Mouse (Mus musculus): Measurements from ENCODE around the gene Mmp2. TPM values are rescaled to one million over a fixed set of nuclear protein-coding genes. Genes with fewer than 3 reads are reported as not detected.

The Mmp2 gene
- polyA plus RNA-seq, 1 experiment from 2014 or later = 237 TPM

GRCm38 (mm10) chr8:92828251-92828743 lies 1.2 kb downstream of the Mmp2 start:
- peak overlapping the region; percentile 79 for H3K4me2 ChIP-seq (ENCODE audit: low read depth, severe bottlenecking)
- peak; percentile 33; the same call in 1 of the 2 replicates for ATAC-seq (ENCODE audit: insufficient number of reproducible peaks, low FRiP score, low TSS enrichment, low read depth)
- peaks cover 5% of the 10 kb centered on the region; the same call in 1 of the 2 replicates for H3K36me3 ChIP-seq (ENCODE audit: control insufficient read depth, insufficient read depth, low read length)
- H3K9me3 ChIP-seq (ENCODE audit: control insufficient read depth, low read length) = no peaks in the 10 kb centered on the region
- 17% methylated on average over 15 of the region's 15 CpGs for WGBS
- no peak overlapping the region for H3K27ac ChIP-seq (replicated peaks; ENCODE audit: low read depth, low read length)
- peak overlapping the region; percentile 66 for H3K4me3 ChIP-seq (ENCODE audit: low read depth, low read length)
- peak overlapping the region; percentile 91 for H3K9ac ChIP-seq (ENCODE audit: low read length)
- H3K4me1 ChIP-seq (ENCODE audit: control insufficient read depth, insufficient read depth, low read length) = no peaks in the 10 kb centered on the region
- DNase-seq (ENCODE audit: low spot score) = peak; percentile 70
- H3K27me3 ChIP-seq (ENCODE audit: control insufficient read depth, insufficient read depth, low read length) = no peaks in the 10 kb centered on the region

- H3K36me3 ChIP-seq (ENCODE audit: control insufficient read depth, insufficient read depth, low read length) = peaks cover 20% of the 10 kb centered on the region; the same call in 1 of the 2 replicates
- no peak overlapping the region for H3K4me2 ChIP-seq (ENCODE audit: low read depth, severe bottlenecking)
- H3K27me3 ChIP-seq (ENCODE audit: control insufficient read depth, insufficient read depth, low read length) = no peaks in the 10 kb centered on the region
- no peak overlapping the region for H3K27ac ChIP-seq (replicated peaks; ENCODE audit: low read depth, low read length)
- no peaks in the 10 kb centered on the region for H3K4me1 ChIP-seq (ENCODE audit: control insufficient read depth, insufficient read depth, low read length)
- H3K9me3 ChIP-seq (ENCODE audit: control insufficient read depth, low read length) = no peaks in the 10 kb centered on the region
- no peak for DNase-seq (ENCODE audit: low spot score)
- WGBS = 54% methylated on average over 5 of the region's 5 CpGs
- no peak for ATAC-seq (ENCODE audit: insufficient number of reproducible peaks, low FRiP score, low TSS enrichment, low read depth)
- H3K4me3 ChIP-seq (ENCODE audit: low read depth, low read length) = no peak overlapping the region
- no peak overlapping the region for H3K9ac ChIP-seq (ENCODE audit: low read length)
Observed at GRCm38 (mm10) chr8:92834065-92834731, 7.1 kb downstream of the Mmp2 start.

- ATAC-seq (ENCODE audit: insufficient number of reproducible peaks, low FRiP score, low TSS enrichment, low read depth) (no peak), DNase-seq (ENCODE audit: low spot score) (no peak)
- Histone ChIP-seq H3K4me2 (ENCODE audit: low read depth, severe bottlenecking) (no peak overlapping the region), H3K9me3 (ENCODE audit: control insufficient read depth, low read length) (no peaks in the 10 kb centered on the region), H3K27me3 (ENCODE audit: control insufficient read depth, insufficient read depth, low read length) (no peaks in the 10 kb centered on the region), H3K4me1 (ENCODE audit: control insufficient read depth, insufficient read depth, low read length) (no peaks in the 10 kb centered on the region), H3K4me3 (ENCODE audit: low read depth, low read length) (no peak overlapping the region), H3K36me3 (ENCODE audit: control insufficient read depth, insufficient read depth, low read length) (peaks cover 20% of the 10 kb centered on the region; the same call in 1 of the 2 replicates), H3K27ac (replicated peaks; ENCODE audit: low read depth, low read length) (no peak overlapping the region), H3K9ac (ENCODE audit: low read length) (no peak overlapping the region)
- WGBS = 85% methylated on average over 11 of the region's 11 CpGs
Observed at GRCm38 (mm10) chr8:92834786-92835500, 7.9 kb downstream of the Mmp2 start.

- H3K4me1 ChIP-seq (ENCODE audit: control insufficient read depth, insufficient read depth, low read length) = no peaks in the 10 kb centered on the region
- no peaks in the 10 kb centered on the region for H3K27me3 ChIP-seq (ENCODE audit: control insufficient read depth, insufficient read depth, low read length)
- no peaks in the 10 kb centered on the region for H3K9me3 ChIP-seq (ENCODE audit: control insufficient read depth, low read length)
- no peak overlapping the region for H3K27ac ChIP-seq (replicated peaks; ENCODE audit: low read depth, low read length)
- 94% methylated on average over 11 of the region's 11 CpGs for WGBS
- H3K36me3 ChIP-seq (ENCODE audit: control insufficient read depth, insufficient read depth, low read length) = peaks cover 26% of the 10 kb centered on the region; the same call in 1 of the 2 replicates
- no peak overlapping the region for H3K4me3 ChIP-seq (ENCODE audit: low read depth, low read length)
- ATAC-seq (ENCODE audit: insufficient number of reproducible peaks, low FRiP score, low TSS enrichment, low read depth) (no peak), DNase-seq (ENCODE audit: low spot score) (no peak)
- H3K4me2 ChIP-seq (ENCODE audit: low read depth, severe bottlenecking) = no peak overlapping the region
- no peak overlapping the region for H3K9ac ChIP-seq (ENCODE audit: low read length)
Observed at GRCm38 (mm10) chr8:92835901-92836300, 8.8 kb downstream of the Mmp2 start.

GRCm38 (mm10) chr8:92838616-92839015 lies 11.5 kb downstream of the Mmp2 start:
- no peaks in the 10 kb centered on the region for H3K9me3 ChIP-seq (ENCODE audit: control insufficient read depth, low read length)
- no peak overlapping the region for H3K4me3 ChIP-seq (ENCODE audit: low read depth, low read length)
- no peak overlapping the region for H3K4me2 ChIP-seq (ENCODE audit: low read depth, severe bottlenecking)
- no peak overlapping the region for H3K27ac ChIP-seq (replicated peaks; ENCODE audit: low read depth, low read length)
- H3K27me3 ChIP-seq (ENCODE audit: control insufficient read depth, insufficient read depth, low read length) = no peaks in the 10 kb centered on the region
- no peak overlapping the region for H3K9ac ChIP-seq (ENCODE audit: low read length)
- WGBS = 81% methylated on average over 3 of the region's 3 CpGs
- no peaks in the 10 kb centered on the region for H3K4me1 ChIP-seq (ENCODE audit: control insufficient read depth, insufficient read depth, low read length)
- ATAC-seq (ENCODE audit: insufficient number of reproducible peaks, low FRiP score, low TSS enrichment, low read depth) (no peak), DNase-seq (ENCODE audit: low spot score) (no peak)
- H3K36me3 ChIP-seq (ENCODE audit: control insufficient read depth, insufficient read depth, low read length) = peaks cover 22% of the 10 kb centered on the region; the same call in 1 of the 2 replicates

- Histone ChIP-seq H3K27me3 (ENCODE audit: control insufficient read depth, insufficient read depth, low read length) (no peaks in the 10 kb centered on the region), H3K9ac (ENCODE audit: low read length) (no peak overlapping the region), H3K27ac (replicated peaks; ENCODE audit: low read depth, low read length) (no peak overlapping the region), H3K4me2 (ENCODE audit: low read depth, severe bottlenecking) (no peak overlapping the region), H3K36me3 (ENCODE audit: control insufficient read depth, insufficient read depth, low read length) (peaks cover 24% of the 10 kb centered on the region; the same call in 1 of the 2 replicates), H3K4me3 (ENCODE audit: low read depth, low read length) (no peak overlapping the region), H3K4me1 (ENCODE audit: control insufficient read depth, insufficient read depth, low read length) (no peaks in the 10 kb centered on the region), H3K9me3 (ENCODE audit: control insufficient read depth, low read length) (no peaks in the 10 kb centered on the region)
- DNase-seq (ENCODE audit: low spot score) = no peak
- no peak for ATAC-seq (ENCODE audit: insufficient number of reproducible peaks, low FRiP score, low TSS enrichment, low read depth)
- WGBS = 95% methylated on average over 8 of the region's 8 CpGs
Observed at GRCm38 (mm10) chr8:92839161-92839560, 12.1 kb downstream of the Mmp2 start.

- WGBS = 91% methylated on average over 7 of the region's 7 CpGs
- Histone ChIP-seq H3K9me3 (ENCODE audit: control insufficient read depth, low read length) (no peaks in the 10 kb centered on the region), H3K4me3 (ENCODE audit: low read depth, low read length) (no peak overlapping the region), H3K27ac (replicated peaks; ENCODE audit: low read depth, low read length) (no peak overlapping the region), H3K4me1 (ENCODE audit: control insufficient read depth, insufficient read depth, low read length) (no peaks in the 10 kb centered on the region), H3K9ac (ENCODE audit: low read length) (no peak overlapping the region), H3K27me3 (ENCODE audit: control insufficient read depth, insufficient read depth, low read length) (no peaks in the 10 kb centered on the region), H3K36me3 (ENCODE audit: control insufficient read depth, insufficient read depth, low read length) (peaks cover 24% of the 10 kb centered on the region; the same call in 1 of the 2 replicates), H3K4me2 (ENCODE audit: low read depth, severe bottlenecking) (no peak overlapping the region)
- no peak for ATAC-seq (ENCODE audit: insufficient number of reproducible peaks, low FRiP score, low TSS enrichment, low read depth)
- no peak for DNase-seq (ENCODE audit: low spot score)
Observed at GRCm38 (mm10) chr8:92839876-92840275, 12.8 kb downstream of the Mmp2 start.

GRCm38 (mm10) chr8:92846684-92847083 lies 19.6 kb downstream of the Mmp2 start:
- Histone ChIP-seq H3K4me2 (ENCODE audit: low read depth, severe bottlenecking) (no peak overlapping the region), H3K4me3 (ENCODE audit: low read depth, low read length) (no peak overlapping the region), H3K36me3 (ENCODE audit: control insufficient read depth, insufficient read depth, low read length) (peaks cover 8% of the 10 kb centered on the region; the same call in 1 of the 2 replicates), H3K9ac (ENCODE audit: low read length) (no peak overlapping the region), H3K27me3 (ENCODE audit: control insufficient read depth, insufficient read depth, low read length) (no peaks in the 10 kb centered on the region), H3K27ac (replicated peaks; ENCODE audit: low read depth, low read length) (no peak overlapping the region), H3K9me3 (ENCODE audit: control insufficient read depth, low read length) (no peaks in the 10 kb centered on the region), H3K4me1 (ENCODE audit: control insufficient read depth, insufficient read depth, low read length) (no peaks in the 10 kb centered on the region)
- ATAC-seq (ENCODE audit: insufficient number of reproducible peaks, low FRiP score, low TSS enrichment, low read depth) (no peak), DNase-seq (ENCODE audit: low spot score) (no peak)
- 65% methylated on average over 3 of the region's 3 CpGs for WGBS

All from limb, embryonic 11.5 days (tissue).